Mouse (Mus musculus) layer of hippocampus, adult 6 months (tissue): ENCODE results near the gene Lamc2. TPM values are rescaled to one million over a fixed set of nuclear protein-coding genes. Genes with fewer than 3 reads are reported as not detected.

Experiments
- long read RNA-seq, 2 experiments: library from polyadenylated mRNA; unstranded; transcript quantifications; one replicate each; pipeline ENCODE4 v2.0.0; 2019 to 2020
- polyA plus RNA-seq: library from polyadenylated mRNA; unstranded; fragments of <200 nt; fragmentation: Nextera tagmentation; gene quantifications from 2 replicates; pipeline ENCODE4 v1.2.3, GENCODE M21; 2021

The Lamc2 gene
- 0.79 and 1.7 TPM in 2 replicates for polyA plus RNA-seq
- long read RNA-seq, experiment 1, full-length matches to known transcripts, result 1 of 3 reads
- long read RNA-seq, experiment 1, partial matches to known transcripts, result 1 of 3 reads
- long read RNA-seq, experiment 1, other reads (novel, unspliced or antisense), result 1 of 3 reads
- long read RNA-seq, experiment 2, full-length matches to known transcripts, result 1 of 4 reads
- long read RNA-seq, experiment 2, partial matches to known transcripts, result 2 of 4 reads
- long read RNA-seq, experiment 2, other reads (novel, unspliced or antisense), result 1 of 4 reads

GRCm38 (mm10) chr1:153185828-153186803 is at the start of gene Lamc2:
Gene Lamc2 (minus strand): TSS chr1:153186447.

Other genes with a start within 250 kb of the Lamc2 start
- 58.9 and 81.6 TPM in 2 replicates for gene Nmnat2, start 231.5 kb downstream of the Lamc2 start, polyA plus RNA-seq
- gene Lamc1, start 146.3 kb upstream of the Lamc2 start, polyA plus RNA-seq, result 2.9 and 3.4 TPM in 2 replicates
- 0.49 and 0.58 TPM in 2 replicates for gene Shcbp1l, start 238.7 kb upstream of the Lamc2 start, polyA plus RNA-seq